Mouse (Mus musculus): ENCODE measurements at regions not wholly inside any gene's neighbourhood (a gene's known extent, or its start where the extent isn't known, plus 50 kb on each side); places are given as distances from the start of the nearest gene placed in this dataset.

DNA sequence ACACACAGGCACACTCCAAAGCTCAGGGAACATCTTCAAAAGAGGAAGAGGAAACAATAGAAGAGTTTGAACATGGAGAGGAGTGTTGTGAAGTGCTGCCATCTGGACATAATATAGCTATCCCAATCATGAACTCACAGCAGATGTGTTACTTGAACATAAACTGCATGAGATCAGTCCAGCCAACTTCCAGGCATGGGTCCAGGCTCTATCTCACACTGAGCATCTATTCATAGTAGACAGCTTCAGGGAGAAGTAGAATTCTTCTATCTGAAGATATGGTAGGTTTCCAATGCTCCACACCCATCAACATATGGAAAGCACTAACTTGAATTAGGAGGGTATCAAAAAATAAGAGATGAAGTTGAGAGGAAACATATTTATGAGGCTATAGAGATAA is 167.4 kb upstream of the Dab2 start:
- TF ChIP-seq CTCF (IDR thresholded peaks at IDR 0.05; ENCODE audit: low read depth, low read length) (no peak), POLR2A (IDR thresholded peaks at IDR 0.05; ENCODE audit: extremely low read depth, insufficient read depth, low read length) (no peak)
